Mouse (Mus musculus): Measurements from ENCODE around the gene Lemd2.

DNA sequence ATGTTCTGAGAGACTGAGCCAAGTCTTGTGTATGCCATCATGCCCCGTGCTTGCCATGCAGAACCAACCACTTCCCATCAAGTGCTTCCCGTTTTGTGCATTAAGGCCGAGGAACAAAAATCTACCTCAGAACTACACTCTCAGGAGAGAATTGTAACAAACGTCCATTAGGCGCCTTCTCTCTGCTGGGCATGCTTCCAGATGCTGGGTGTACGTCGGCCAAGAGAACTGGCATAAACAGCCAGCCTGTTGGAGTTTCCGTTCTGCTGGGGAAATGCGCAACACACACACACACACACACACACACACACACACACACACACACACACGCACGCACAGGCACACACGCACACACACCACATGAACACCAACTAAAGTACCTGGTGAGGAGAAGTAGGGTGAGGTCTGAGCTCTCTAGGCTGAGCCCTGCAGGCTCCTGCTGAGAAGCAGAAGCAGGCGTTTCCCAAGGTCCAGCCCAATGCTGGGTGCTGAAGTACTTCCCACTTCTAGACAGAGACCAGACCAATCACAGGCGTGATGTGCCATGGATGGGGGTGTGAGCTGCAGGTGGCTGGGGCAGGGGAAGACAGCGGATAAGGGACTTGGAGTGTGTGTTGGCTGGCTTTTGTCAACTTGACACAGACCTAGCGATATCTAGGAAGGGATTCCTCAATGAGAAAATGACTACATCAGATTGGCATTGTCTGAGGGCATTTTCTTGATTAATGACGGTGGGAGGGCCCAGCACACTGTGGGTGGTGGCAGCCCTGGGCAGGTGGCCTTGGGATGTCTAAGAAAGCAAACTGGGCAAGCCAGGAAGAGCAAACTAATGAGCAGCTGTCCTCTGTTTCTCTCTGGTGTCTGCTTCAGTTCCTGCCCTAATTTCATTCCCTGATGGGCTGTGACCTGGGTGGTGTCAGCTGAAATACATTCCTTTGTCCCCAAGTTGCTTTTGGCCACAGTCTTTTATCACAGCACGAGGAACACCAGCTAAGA, 38.2 kb upstream of the Lemd2 start:
- TF ChIP-seq CTCF (conservative IDR thresholded peaks at IDR 0.05; ENCODE audit: insufficient read depth, insufficient read length, low read depth, low read length) (no peak), POLR2A (IDR thresholded peaks at IDR 0.05; ENCODE audit: low read depth, low read length) (no peak)
